Mouse (Mus musculus): ENCODE results near the gene Cnbd2. TPM values are rescaled to one million over a fixed set of nuclear protein-coding genes. Genes with fewer than 3 reads are reported as not detected.
A peak's percentile ranks its signal among the peaks of the same experiment; 100 is the strongest.
"Not testable (repeated sequence)": the region's sequence is repeated elsewhere in the genome, so short reads cannot be mapped to it uniquely, and the experiment has no call there.

The Cnbd2 gene
- polyA plus RNA-seq, 1 experiment: 5.9 TPM

DNA sequence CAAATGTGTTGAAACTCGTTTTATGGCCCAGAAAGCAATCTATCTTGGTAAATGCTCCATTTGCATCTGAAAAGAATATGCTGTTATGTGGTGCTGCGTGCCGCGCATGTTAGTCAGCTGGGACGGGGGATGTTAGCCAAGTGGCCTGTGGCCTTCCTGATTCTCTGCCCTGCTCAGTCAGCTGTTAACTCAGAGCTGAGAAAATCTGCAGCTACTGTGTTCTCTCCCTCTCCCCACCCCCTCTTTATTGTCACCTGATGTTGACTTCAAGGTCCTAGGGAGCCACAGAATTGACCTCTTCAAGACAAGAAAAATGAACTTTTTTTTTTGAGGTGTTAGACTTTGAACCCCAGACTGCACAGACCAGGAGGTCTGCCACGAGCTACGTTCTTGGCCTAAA is 43.9 kb downstream of the Cnbd2 start:
- Histone ChIP-seq H3K27ac (ENCODE audit: insufficient read depth, low read depth, low read length) (no peak overlapping the region), H3K4me3 (ENCODE audit: insufficient read depth, low read length) (no peak overlapping the region), H3K4me1 (ENCODE audit: control insufficient read depth, insufficient read depth, low read length) (peaks cover 4% of the 10 kb centered on the region)
- TF ChIP-seq POLR2A (IDR thresholded peaks at IDR 0.05; ENCODE audit: borderline replicate concordance, low read depth, low read length) (no peak), CTCF (IDR thresholded peaks at IDR 0.05; ENCODE audit: low read depth, low read length) (no peak)

DNA sequence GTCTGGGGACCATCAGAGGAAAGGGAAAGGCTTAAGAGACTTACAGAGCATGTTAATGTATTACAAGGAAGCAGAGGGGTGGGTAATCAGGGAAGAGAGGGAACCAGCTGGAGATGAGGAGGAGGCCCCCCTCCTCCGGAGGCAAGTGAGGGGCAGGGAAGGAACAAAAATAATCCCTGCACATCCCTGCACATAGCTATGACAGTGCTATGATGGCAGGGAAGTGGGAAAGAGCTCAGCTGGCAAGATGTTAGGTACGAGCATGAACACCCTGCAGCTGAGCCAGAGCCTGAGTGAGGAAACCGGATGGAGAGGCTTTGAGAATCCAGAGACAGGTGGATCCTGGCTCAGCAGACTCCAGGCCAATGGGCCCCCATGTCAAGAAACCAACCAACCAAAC is 56.4 kb downstream of the Cnbd2 start:
- H3K4me3 ChIP-seq (ENCODE audit: insufficient read depth, low read length): no peak overlapping the region
- H3K4me1 ChIP-seq (ENCODE audit: control insufficient read depth, insufficient read depth, low read length): 0 out of 2 replicates have a peak, but pooled peaks cover 3% of the 10 kb centered on the region
- H3K27ac ChIP-seq (ENCODE audit: insufficient read depth, low read depth, low read length): no peak overlapping the region
- no peak for TF ChIP-seq POLR2A (IDR thresholded peaks at IDR 0.05; ENCODE audit: borderline replicate concordance, low read depth, low read length)
- no peak for TF ChIP-seq CTCF (IDR thresholded peaks at IDR 0.05; ENCODE audit: low read depth, low read length)

DNA sequence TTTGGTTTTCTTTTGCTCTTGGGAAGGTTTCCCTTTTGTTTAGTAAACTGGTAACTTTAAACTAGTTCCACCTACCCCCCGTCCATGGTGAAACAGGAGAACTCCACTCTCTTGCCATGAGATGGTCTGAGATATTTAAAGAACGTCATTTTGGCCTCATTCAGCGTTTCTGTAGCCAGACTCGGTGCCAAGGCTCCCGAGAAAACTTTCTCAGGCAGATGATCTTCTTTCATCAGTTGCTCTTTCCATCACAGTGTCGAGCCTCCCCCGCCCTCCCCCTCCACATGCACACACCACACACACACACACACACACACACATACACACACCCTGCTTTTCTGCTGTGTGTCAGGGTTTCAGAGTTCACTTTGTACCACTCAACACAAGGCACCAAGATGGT is 58.8 kb downstream of the Cnbd2 start:
- TF ChIP-seq CTCF (IDR thresholded peaks at IDR 0.05; ENCODE audit: low read depth, low read length) (no peak), POLR2A (IDR thresholded peaks at IDR 0.05; ENCODE audit: borderline replicate concordance, low read depth, low read length) (no peak)

DNA sequence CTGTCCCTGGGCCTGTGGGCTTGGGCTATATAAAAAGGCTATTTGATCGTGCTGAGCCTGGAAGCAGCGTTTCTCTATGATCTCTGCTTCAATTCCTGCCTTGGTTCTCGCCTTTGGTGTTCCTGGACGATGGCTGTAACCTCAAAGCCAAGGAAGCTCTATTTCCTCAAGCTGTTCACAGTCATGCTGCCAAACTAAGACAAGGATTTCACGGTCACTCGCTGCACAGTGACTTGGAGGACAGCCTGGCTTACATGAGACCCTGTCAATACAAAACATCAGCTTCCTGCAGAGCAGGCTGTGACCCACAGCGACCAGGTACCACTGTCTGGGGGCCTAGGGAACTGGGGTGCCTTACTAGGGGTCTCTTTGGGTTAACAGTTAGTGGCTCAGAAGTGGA is 64.9 kb downstream of the Cnbd2 start:
- no peaks in the 10 kb centered on the region for H3K4me1 ChIP-seq (ENCODE audit: control insufficient read depth, insufficient read depth, low read length)
- no peak overlapping the region for H3K4me3 ChIP-seq (ENCODE audit: insufficient read depth, low read length)
- H3K27ac ChIP-seq (ENCODE audit: insufficient read depth, low read depth, low read length): no peak overlapping the region
- no peak for TF ChIP-seq POLR2A (IDR thresholded peaks at IDR 0.05; ENCODE audit: borderline replicate concordance, low read depth, low read length)
- TF ChIP-seq CTCF (IDR thresholded peaks at IDR 0.05; ENCODE audit: low read depth, low read length): no peak

More for the DNA sequence above, 58.8 kb downstream of the Cnbd2 start:
- Histone ChIP-seq H3K27ac (ENCODE audit: insufficient read depth, low read depth, low read length) (no peak overlapping the region), H3K4me1 (ENCODE audit: control insufficient read depth, insufficient read depth, low read length) (0 out of 2 replicates have a peak, but pooled peaks cover 3% of the 10 kb centered on the region), H3K4me3 (ENCODE audit: insufficient read depth, low read length) (no peak overlapping the region)

DNA sequence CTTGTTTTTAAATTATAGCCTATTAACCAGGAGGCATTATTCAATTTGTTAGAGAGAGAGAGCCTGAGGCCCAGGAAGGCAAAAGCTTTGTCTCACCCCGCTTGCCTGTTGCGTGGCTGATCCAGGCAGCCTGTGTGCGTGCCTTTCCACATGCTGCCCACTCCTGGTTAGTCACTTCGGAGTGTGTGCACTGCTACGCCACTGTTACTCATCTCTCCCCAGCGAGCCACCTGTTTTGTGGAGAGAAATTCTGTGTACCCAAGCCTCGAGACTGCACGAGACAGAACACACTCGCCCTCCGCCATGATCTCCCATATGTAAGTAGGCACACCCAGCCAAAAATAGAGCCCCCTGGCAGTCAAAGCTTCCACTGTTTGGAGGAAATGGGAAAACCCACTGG is 67.8 kb downstream of the Cnbd2 start:
- Histone ChIP-seq H3K4me3 (ENCODE audit: insufficient read depth, low read length) (no peak overlapping the region), H3K4me1 (ENCODE audit: control insufficient read depth, insufficient read depth, low read length) (no peaks in the 10 kb centered on the region), H3K27ac (ENCODE audit: insufficient read depth, low read depth, low read length) (no peak overlapping the region)
- no peak for TF ChIP-seq CTCF (IDR thresholded peaks at IDR 0.05; ENCODE audit: low read depth, low read length)
- no peak for TF ChIP-seq POLR2A (IDR thresholded peaks at IDR 0.05; ENCODE audit: borderline replicate concordance, low read depth, low read length)

DNA sequence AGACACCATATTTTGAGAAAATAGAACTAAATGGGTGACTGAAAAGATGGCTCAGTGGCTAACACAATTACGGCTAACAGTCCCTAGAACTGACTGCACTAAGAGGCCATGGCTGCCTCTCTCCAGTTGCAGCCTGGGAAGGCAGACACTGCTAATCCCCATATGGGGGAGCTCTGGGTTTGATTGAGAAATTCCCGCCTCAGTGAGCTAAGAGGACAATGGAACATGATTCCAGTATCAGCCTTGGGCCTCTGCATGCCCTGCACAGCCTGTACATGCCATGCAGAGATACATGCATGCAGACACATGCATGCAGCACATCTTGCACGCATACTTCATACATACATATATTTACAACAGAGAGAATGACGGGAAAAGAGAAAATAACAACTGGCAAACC is 69.3 kb downstream of the Cnbd2 start:
- Histone ChIP-seq H3K4me3 (ENCODE audit: insufficient read depth, low read length) (no peak overlapping the region), H3K27ac (ENCODE audit: insufficient read depth, low read depth, low read length) (no peak overlapping the region), H3K4me1 (ENCODE audit: control insufficient read depth, insufficient read depth, low read length) (no peaks in the 10 kb centered on the region)
- no peak for TF ChIP-seq CTCF (IDR thresholded peaks at IDR 0.05; ENCODE audit: low read depth, low read length)

DNA sequence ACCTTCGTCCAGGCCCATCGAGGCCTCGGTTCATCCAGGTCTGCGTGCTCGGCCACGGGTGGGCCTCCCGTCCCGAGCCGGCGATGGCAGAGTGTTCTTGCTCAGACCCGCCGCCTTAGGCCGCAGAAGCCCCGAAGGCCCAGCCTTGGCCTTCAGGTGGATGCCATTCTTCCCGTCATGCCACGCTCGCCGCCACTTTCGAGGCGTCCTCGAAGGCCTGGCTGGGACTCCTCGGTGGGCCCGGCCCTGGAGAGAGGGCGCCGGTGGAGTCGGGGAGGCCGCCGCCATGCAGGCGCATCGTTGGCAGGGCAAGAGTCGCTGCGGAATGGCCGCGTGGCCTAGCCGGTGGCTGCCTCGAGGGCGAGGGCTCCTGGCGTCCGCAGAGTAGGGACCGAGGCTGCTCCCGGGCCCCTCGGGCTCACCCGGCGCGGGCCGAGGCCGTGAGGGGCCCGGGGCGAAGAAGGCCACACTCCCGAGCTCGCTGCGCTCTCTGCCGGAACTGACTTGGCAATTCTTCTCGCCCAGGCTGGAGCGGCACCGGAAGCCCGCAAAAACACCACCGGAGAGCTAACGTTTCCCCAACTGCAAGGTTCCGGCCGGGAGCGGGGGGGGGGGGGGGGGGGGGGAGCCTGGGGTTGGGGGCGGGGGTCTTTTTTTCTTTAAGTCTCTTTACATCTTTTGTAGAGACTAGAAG is 80.5 kb downstream of the Cnbd2 start:
- H3K4me1 ChIP-seq (ENCODE audit: control insufficient read depth, insufficient read depth, low read length); H3K27ac ChIP-seq (ENCODE audit: insufficient read depth, low read depth, low read length): not testable (repeated sequence)
- peak overlapping the region; percentile 43 for H3K4me3 ChIP-seq (ENCODE audit: insufficient read depth, low read length)

DNA sequence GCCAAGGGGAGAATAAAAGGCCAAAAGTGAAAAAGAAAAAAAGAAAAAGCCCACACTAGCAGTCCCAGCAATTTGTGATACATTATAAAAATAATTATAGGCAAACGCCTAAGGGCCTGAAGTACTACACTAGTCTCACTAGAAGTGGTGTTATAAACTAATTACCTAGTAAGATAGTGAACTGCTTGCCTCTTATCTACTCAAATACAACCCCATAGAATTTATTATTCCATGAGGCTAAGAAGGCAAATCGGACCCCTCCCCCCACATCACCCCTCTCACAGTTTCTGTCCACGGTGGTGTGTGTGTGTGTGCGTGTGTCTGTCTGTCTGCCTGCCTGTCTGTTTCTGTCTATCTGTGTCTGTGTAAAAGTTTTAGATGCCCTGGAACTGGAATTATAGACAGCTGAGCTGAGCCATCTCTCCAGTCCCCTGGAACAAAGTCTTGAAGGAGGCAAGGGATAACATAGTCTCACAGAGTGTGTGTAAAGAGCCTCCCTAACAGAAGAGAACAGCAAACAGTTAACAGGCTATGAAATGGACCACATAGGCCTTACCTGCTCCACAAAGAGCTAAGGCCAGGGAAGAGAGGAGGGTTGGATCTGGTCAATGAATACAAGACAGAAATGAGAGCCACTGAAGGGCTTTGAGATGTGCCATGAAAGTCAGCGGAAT is 81.2 kb downstream of the Cnbd2 start:
- Histone ChIP-seq H3K4me3 (ENCODE audit: insufficient read depth, low read length) (no peak overlapping the region), H3K4me1 (ENCODE audit: control insufficient read depth, insufficient read depth, low read length) (peaks cover 7% of the 10 kb centered on the region; the same call in 1 of the 2 replicates), H3K27ac (ENCODE audit: insufficient read depth, low read depth, low read length) (no peak overlapping the region)
- TF ChIP-seq CTCF (IDR thresholded peaks at IDR 0.05; ENCODE audit: low read depth, low read length) (no peak), POLR2A (IDR thresholded peaks at IDR 0.05; ENCODE audit: borderline replicate concordance, low read depth, low read length) (no peak)

DNA sequence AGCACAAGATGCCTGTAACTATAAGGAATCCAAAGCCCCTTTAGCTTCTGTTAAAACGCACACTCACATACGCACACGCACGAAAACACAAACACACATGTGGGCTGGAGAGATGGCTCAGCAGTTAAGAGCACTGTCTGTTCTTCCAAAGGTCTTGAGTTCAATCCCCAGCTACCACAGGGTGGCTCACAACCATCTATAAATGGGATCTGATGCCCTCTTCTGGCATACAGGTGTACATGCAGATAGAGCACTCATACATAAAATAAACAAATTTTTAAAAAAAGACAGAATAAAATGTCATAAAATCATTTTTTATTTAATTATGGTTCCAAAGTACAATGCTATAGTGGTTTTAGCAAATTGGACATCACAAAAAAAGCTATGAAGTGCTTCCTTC is 82.2 kb downstream of the Cnbd2 start:
- H3K27ac ChIP-seq (ENCODE audit: insufficient read depth, low read depth, low read length): no peak overlapping the region
- H3K4me3 ChIP-seq (ENCODE audit: insufficient read depth, low read length): no peak overlapping the region
- peaks cover 7% of the 10 kb centered on the region; the same call in 1 of the 2 replicates for H3K4me1 ChIP-seq (ENCODE audit: control insufficient read depth, insufficient read depth, low read length)
- TF ChIP-seq POLR2A (IDR thresholded peaks at IDR 0.05; ENCODE audit: borderline replicate concordance, low read depth, low read length): no peak
- TF ChIP-seq CTCF (IDR thresholded peaks at IDR 0.05; ENCODE audit: low read depth, low read length): no peak

DNA sequence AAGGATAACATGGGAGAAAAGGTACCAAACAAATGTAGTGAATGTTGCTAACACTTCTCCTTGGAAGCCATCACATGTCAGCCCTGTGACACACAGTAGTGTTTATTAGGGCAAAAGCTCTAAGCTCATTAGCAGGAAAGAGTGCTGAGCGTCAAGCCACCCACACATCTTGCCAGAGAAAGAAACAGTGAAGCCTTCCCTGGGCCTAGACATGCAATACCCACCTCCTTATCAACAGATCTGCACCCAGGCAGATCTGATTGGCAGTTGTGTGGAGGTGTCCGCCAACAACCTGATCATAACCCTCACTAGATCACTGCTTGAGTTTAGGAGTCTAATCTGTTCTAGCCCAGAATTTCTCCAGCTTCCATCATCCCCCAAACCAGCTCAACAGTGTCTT is 84.0 kb downstream of the Cnbd2 start:
- Histone ChIP-seq H3K27ac (ENCODE audit: insufficient read depth, low read depth, low read length) (no peak overlapping the region), H3K4me3 (ENCODE audit: insufficient read depth, low read length) (no peak overlapping the region), H3K4me1 (ENCODE audit: control insufficient read depth, insufficient read depth, low read length) (peaks cover 7% of the 10 kb centered on the region; the same call in 1 of the 2 replicates)
- TF ChIP-seq CTCF (IDR thresholded peaks at IDR 0.05; ENCODE audit: low read depth, low read length) (no peak), POLR2A (IDR thresholded peaks at IDR 0.05; ENCODE audit: borderline replicate concordance, low read depth, low read length) (no peak)

Data from bone marrow macrophage, adult 2 months (primary cell).